20 mouse cellular contexts compared by ENCODE assay signal in the genomic region with DNA sequence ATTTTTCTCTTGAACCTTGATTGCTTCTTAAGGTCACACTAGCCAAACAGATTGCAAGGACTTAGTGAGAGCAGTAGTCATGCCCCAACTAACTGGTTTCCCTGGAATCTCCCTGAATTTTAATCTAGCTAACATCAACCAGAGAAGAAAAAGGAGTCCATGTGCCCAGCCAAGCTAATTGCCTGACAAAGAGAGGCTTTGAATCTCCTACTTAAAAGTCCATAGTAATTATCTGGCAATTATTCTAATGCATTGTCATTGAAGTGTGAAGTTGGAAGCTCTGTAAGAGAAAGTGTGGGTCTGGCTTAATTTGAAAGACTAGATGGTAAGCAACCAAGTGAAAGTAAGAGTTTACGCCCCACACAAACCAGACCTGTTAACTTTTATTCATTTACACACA.
"Had no signal": no experiment of that assay in that cellular context is flagged by ENCODE, and none has a peak within 500 bp of the region (broad histone marks: within the 10 kb centered on the region; RNA-seq: fewer than 3 reads in every experiment).

No protein-coding gene starts in this region.

- H3K27ac ChIP-seq: kidney, embryonic 15.5 days; limb, embryonic 12.5 days; limb, embryonic 15.5 days; liver, embryonic 14.5 days; lung, embryonic 15.5 days; midbrain, embryonic 10.5 days; neural tube, embryonic 12.5 days; neural tube, embryonic 15.5 days had no signal

- H3K4me1 ChIP-seq: kidney, embryonic 15.5 days; limb, embryonic 12.5 days; limb, embryonic 15.5 days; lung, embryonic 15.5 days; midbrain, embryonic 10.5 days; neural tube, embryonic 12.5 days; neural tube, embryonic 15.5 days had no signal

- H3K4me2 ChIP-seq: kidney, embryonic 15.5 days; limb, embryonic 12.5 days; limb, embryonic 15.5 days; liver, embryonic 11.5 days; lung, embryonic 15.5 days; neural tube, embryonic 12.5 days; neural tube, embryonic 15.5 days had no signal

- ATAC-seq: liver, postnatal 0 days had no signal

- H3K4me3 ChIP-seq: kidney, embryonic 15.5 days; limb, embryonic 12.5 days; limb, embryonic 15.5 days; lung, embryonic 15.5 days; megakaryocyte, embryonic 14.5 days; midbrain, embryonic 10.5 days; neural tube, embryonic 12.5 days; neural tube, embryonic 15.5 days had no signal

- H3K9ac ChIP-seq: kidney, embryonic 15.5 days; limb, embryonic 12.5 days; limb, embryonic 15.5 days; liver, embryonic 14.5 days; liver, postnatal 0 days; lung, embryonic 15.5 days; neural tube, embryonic 12.5 days; neural tube, embryonic 15.5 days had no signal

- H3K36me3 ChIP-seq: kidney, embryonic 15.5 days; limb, embryonic 12.5 days; limb, embryonic 15.5 days; lung, embryonic 15.5 days; midbrain, embryonic 10.5 days; neural tube, embryonic 12.5 days; neural tube, embryonic 15.5 days had no signal

- H3K9me3 ChIP-seq: kidney, embryonic 15.5 days; limb, embryonic 12.5 days; limb, embryonic 15.5 days; lung, embryonic 15.5 days; megakaryocyte, embryonic 14.5 days; midbrain, embryonic 10.5 days; neural tube, embryonic 12.5 days; neural tube, embryonic 15.5 days had no signal

- H3K27me3 ChIP-seq: kidney, embryonic 15.5 days; limb, embryonic 12.5 days; limb, embryonic 15.5 days; lung, embryonic 15.5 days; megakaryocyte, embryonic 14.5 days; neural tube, embryonic 12.5 days; neural tube, embryonic 15.5 days had no signal

- DNase-seq: kidney, adult 18-20 months; kidney, postnatal 10 days; kidney, postnatal 36 days; left cerebral cortex, postnatal 4 days; liver, postnatal 0 days; lung, postnatal 10 days; lung, postnatal 36 days; midbrain, embryonic 14.5 days; thymus, adult 18-20 months; thymus, postnatal 25 days had no signal
